11 mouse cellular contexts compared by ENCODE assay signal in genomic region chr13:109820866-109821265, GRCm38 (mm10).
DNase-seq lines count a peak whose midpoint lies in the region; ATAC-seq and TF ChIP-seq lines count a peak whose summit lies in the region.
"Had no signal": no experiment of that assay in that cellular context is flagged by ENCODE, and none has a peak within 500 bp of the region (broad histone marks: within the 10 kb centered on the region; RNA-seq: fewer than 3 reads in every experiment).

No protein-coding gene starts in this region.

- TF ChIP-seq EP300 in heart, adult 2 months (IDR thresholded peaks at IDR 0.05; ENCODE audit: insufficient read depth, low read depth, low read length) = no peak

- H3K79me2 ChIP-seq in heart, adult 2 months (replicated peaks; ENCODE audit: control insufficient read depth, insufficient read depth, low read length) = no peaks in the 10 kb centered on the region

- WGBS in heart, embryonic 15.5 days = 47% methylated on average over 3 of the region's 3 CpGs
- 56% methylated on average over 3 of the region's 3 CpGs for WGBS in heart, adult 2 months
- 70% methylated on average over 3 of the region's 3 CpGs for WGBS in midbrain, embryonic 12.5 days
- WGBS in midbrain, embryonic 14.5 days = 62% methylated on average over 3 of the region's 3 CpGs

- no peak overlapping the region for H3K9ac ChIP-seq in heart, embryonic 15.5 days
- no peak overlapping the region for H3K9ac ChIP-seq in heart, adult 2 months (ENCODE audit: low read depth, low read length)
- no peak overlapping the region for H3K9ac ChIP-seq in midbrain, embryonic 12.5 days (replicated peaks)
- H3K9ac ChIP-seq in midbrain, embryonic 14.5 days (replicated peaks; ENCODE audit: low read length) = no peak overlapping the region
- H3K9ac ChIP-seq: liver, embryonic 15.5 days had no signal

- no peak overlapping the region for H3K4me2 ChIP-seq in heart, embryonic 15.5 days
- H3K4me2 ChIP-seq in midbrain, embryonic 12.5 days (replicated peaks) = no peak overlapping the region
- H3K4me2 ChIP-seq in midbrain, embryonic 14.5 days (ENCODE audit: low read length) = no peak overlapping the region

- no peak for ATAC-seq in heart, embryonic 15.5 days (replicated peaks; ENCODE audit: insufficient number of reproducible peaks, insufficient read depth, low FRiP score, low read depth)
- ATAC-seq in midbrain, embryonic 12.5 days (ENCODE audit: low FRiP score, low read depth) = no peak
- ATAC-seq in midbrain, embryonic 14.5 days (ENCODE audit: low FRiP score, low TSS enrichment) = no peak

- no peak for DNase-seq in heart, adult 2 months
- no peak for DNase-seq in midbrain, embryonic 14.5 days
- peak; percentile 24 for DNase-seq in thymus, postnatal 14 days
- no peak for DNase-seq in adrenal gland, postnatal 36 days
- DNase-seq in natural killer cell, adult 2 months (ENCODE audit: low spot score in 2 of 2) = no peak
- DNase-seq: cerebellum, postnatal 25 days; kidney, adult 8-10 months had no signal

- H3K9me3 ChIP-seq in heart, embryonic 15.5 days (replicated peaks) = no peaks in the 10 kb centered on the region
- no peaks in the 10 kb centered on the region for H3K9me3 ChIP-seq in midbrain, embryonic 12.5 days
- H3K9me3 ChIP-seq in midbrain, embryonic 14.5 days (ENCODE audit: control insufficient read depth, low read length) = no peaks in the 10 kb centered on the region
- H3K9me3 ChIP-seq: liver, embryonic 15.5 days had no signal

- intact Hi-C loops in heart, adult 2 months (cut with DNase I) = loop anchor here (5.0 kb wide), 1 partner anchor 44 kb away; no protein-coding TSS in a partner anchor

- peaks cover 39% of the 10 kb centered on the region for H3K4me1 ChIP-seq in heart, embryonic 15.5 days (replicated peaks)
- H3K4me1 ChIP-seq in heart, adult 2 months (ENCODE audit: control insufficient read depth, insufficient read depth, low read length) = peaks cover 2% of the 10 kb centered on the region
- peaks cover 34% of the 10 kb centered on the region for H3K4me1 ChIP-seq in midbrain, embryonic 12.5 days
- H3K4me1 ChIP-seq in midbrain, embryonic 14.5 days (ENCODE audit: control insufficient read depth, insufficient read depth, low read length) = peaks cover 33% of the 10 kb centered on the region
- peaks cover 25% of the 10 kb centered on the region for H3K4me1 ChIP-seq in embryonic fibroblast, embryonic 13.5 days (ENCODE audit: control insufficient read depth, insufficient read depth, low read length)

- TF ChIP-seq POLR2A in heart, adult 2 months (IDR thresholded peaks at IDR 0.05; ENCODE audit: insufficient read depth, low read depth, low read length) = no peak
- no peak for TF ChIP-seq POLR2A in embryonic fibroblast, embryonic 13.5 days (IDR thresholded peaks at IDR 0.05; ENCODE audit: low read depth, low read length)

- no peaks in the 10 kb centered on the region for H3K36me3 ChIP-seq in heart, embryonic 15.5 days
- peaks cover 4% of the 10 kb centered on the region; the same call in 1 of the 2 replicates for H3K36me3 ChIP-seq in heart, adult 2 months (ENCODE audit: control insufficient read depth, insufficient read depth, low read length)
- no peaks in the 10 kb centered on the region for H3K36me3 ChIP-seq in midbrain, embryonic 12.5 days
- H3K36me3 ChIP-seq in midbrain, embryonic 14.5 days (ENCODE audit: control insufficient read depth, insufficient read depth, low read length) = no peaks in the 10 kb centered on the region
- H3K36me3 ChIP-seq: liver, embryonic 15.5 days had no signal

- H3K27ac ChIP-seq in heart, embryonic 15.5 days = peak overlapping the region; percentile 93
- H3K27ac ChIP-seq in heart, adult 2 months = no peak overlapping the region
- H3K27ac ChIP-seq in midbrain, embryonic 12.5 days (replicated peaks) = peak overlapping the region; percentile 93; the same call in 1 of the 2 replicates
- H3K27ac ChIP-seq in midbrain, embryonic 14.5 days (replicated peaks; ENCODE audit: low read depth, low read length) = no peak overlapping the region
- peak overlapping the region; percentile 94 for H3K27ac ChIP-seq in embryonic fibroblast, embryonic 13.5 days (ENCODE audit: insufficient read depth, low read length)

- TF ChIP-seq CTCF in heart, adult 2 months (IDR thresholded peaks at IDR 0.05) = no peak
- TF ChIP-seq CTCF in embryonic fibroblast, embryonic 13.5 days (IDR thresholded peaks at IDR 0.05; ENCODE audit: borderline replicate concordance, insufficient read depth, low read length) = no peak

- H3K4me3 ChIP-seq in heart, embryonic 15.5 days = no peak overlapping the region
- no peak overlapping the region for H3K4me3 ChIP-seq in heart, adult 2 months
- no peak overlapping the region for H3K4me3 ChIP-seq in midbrain, embryonic 12.5 days
- H3K4me3 ChIP-seq in midbrain, embryonic 14.5 days (replicated peaks; ENCODE audit: low read depth, low read length) = no peak overlapping the region
- H3K4me3 ChIP-seq in embryonic fibroblast, embryonic 13.5 days (ENCODE audit: insufficient read depth, low read length) = no peak overlapping the region
- H3K4me3 ChIP-seq: liver, embryonic 15.5 days had no signal

- no peaks in the 10 kb centered on the region for H3K27me3 ChIP-seq in heart, embryonic 15.5 days
- no peaks in the 10 kb centered on the region for H3K27me3 ChIP-seq in heart, adult 2 months (ENCODE audit: control insufficient read depth, insufficient read depth, low read length)
- H3K27me3 ChIP-seq in midbrain, embryonic 12.5 days = no peaks in the 10 kb centered on the region
- H3K27me3 ChIP-seq in midbrain, embryonic 14.5 days (ENCODE audit: control insufficient read depth, insufficient read depth, low read length) = no peaks in the 10 kb centered on the region
- H3K27me3 ChIP-seq: liver, embryonic 15.5 days had no signal

Comparison
In these comparisons a context has a peak if more than half of its experiments do, and no peak if none do; other contexts are left out.
1. H3K27ac ChIP-seq: peak in heart, embryonic 15.5 days (single experiment), midbrain, embryonic 12.5 days (single experiment) and embryonic fibroblast, embryonic 13.5 days (single experiment); none in heart, adult 2 months (single experiment) and midbrain, embryonic 14.5 days (single experiment).